Mouse (Mus musculus): ENCODE results near the gene Akap6. TPM values are rescaled to one million over a fixed set of nuclear protein-coding genes. Genes with fewer than 3 reads are reported as not detected.

The Akap6 gene
- polyA plus RNA-seq, 2 experiments from 2014 or later: 0.06 to 0.08 TPM

DNA sequence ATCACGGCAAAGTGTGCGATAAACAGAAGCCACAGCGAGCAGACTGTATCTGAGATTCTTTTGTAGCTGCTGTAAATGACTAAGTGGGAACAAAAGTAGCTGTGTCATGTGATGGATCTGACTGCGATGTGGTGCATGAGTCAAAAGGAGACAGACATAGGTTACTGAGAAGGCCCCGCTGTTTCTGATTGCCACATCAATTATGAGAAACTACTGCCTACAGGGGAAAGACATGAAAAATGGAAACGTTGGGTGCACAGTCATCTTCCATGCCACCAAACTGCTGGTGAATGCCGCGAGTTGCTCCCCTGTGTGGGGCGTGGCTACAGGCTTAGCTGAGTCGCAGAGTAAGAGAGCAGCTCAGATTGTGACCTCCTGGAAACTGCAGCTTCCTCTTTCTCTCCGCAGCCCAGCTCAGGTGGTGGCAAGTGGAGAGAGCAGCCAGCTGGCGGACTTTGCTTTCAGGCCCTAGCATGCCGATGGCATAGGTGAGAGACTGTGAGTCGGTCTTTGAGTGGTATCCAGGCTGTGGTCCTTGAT is 83.8 kb downstream of the Akap6 start:
- ATAC-seq: peak; percentile 78

DNA sequence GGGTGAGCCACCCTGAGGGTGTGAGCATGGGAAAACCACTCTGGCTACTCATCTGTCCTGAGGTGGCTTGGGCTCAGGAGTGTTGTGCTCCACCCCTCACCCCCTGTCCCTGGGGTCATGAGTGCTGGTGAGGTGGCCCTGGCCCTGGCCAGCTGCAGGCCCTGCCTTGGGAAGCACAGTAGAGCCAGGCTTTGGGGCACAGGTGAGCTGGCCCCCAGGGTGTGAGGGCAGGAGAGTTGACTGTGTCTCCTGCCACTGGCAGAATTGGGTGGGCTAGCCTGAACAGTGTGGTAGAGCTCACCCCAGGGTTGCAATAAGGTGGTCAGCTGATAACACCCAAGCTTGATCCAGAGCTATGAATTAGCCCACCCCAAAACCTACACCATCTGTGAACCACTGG is 86.0 kb downstream of the Akap6 start:
- no peak for ATAC-seq

DNA sequence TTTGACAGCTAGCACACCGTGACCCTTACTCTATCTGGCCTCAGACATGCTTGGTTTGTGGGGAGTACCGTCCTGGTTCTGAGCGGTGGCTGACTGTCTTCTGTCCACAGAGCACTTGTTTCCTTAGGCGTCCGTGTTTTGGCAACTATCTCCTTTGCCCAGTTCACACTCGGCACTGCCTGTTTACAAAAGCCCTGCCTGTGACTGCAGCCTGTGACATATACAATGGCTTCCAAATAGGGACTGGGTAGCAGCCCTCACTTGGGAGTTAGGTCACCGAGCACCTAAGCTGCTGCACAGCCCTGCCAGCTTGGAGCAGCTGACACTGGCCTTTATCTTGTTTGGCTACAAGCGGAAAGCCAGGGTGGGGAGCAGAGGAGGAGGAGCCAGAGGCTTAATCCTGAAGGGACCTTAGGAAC is 91.2 kb downstream of the Akap6 start:
- no peak for ATAC-seq

DNA sequence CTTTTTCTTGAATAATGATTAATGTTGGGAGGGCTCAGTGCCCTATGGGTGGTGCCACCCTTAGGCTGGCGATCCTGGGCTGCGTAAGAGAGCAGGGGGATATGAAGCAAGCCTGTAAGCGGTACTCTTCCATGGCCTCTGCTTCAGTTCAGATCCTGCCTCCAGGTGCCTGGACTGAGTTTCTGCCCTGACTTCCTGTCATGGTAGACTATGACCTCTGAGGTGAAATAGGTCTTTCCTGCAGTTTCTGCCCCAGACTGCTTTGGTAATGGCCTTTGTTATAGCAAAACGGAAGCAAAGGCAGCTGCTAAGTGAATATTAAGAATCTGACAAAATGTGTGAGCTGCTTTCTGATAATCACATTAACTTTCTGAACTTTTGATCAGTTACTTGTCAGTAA is 94.9 kb downstream of the Akap6 start:
- ATAC-seq: no peak

DNA sequence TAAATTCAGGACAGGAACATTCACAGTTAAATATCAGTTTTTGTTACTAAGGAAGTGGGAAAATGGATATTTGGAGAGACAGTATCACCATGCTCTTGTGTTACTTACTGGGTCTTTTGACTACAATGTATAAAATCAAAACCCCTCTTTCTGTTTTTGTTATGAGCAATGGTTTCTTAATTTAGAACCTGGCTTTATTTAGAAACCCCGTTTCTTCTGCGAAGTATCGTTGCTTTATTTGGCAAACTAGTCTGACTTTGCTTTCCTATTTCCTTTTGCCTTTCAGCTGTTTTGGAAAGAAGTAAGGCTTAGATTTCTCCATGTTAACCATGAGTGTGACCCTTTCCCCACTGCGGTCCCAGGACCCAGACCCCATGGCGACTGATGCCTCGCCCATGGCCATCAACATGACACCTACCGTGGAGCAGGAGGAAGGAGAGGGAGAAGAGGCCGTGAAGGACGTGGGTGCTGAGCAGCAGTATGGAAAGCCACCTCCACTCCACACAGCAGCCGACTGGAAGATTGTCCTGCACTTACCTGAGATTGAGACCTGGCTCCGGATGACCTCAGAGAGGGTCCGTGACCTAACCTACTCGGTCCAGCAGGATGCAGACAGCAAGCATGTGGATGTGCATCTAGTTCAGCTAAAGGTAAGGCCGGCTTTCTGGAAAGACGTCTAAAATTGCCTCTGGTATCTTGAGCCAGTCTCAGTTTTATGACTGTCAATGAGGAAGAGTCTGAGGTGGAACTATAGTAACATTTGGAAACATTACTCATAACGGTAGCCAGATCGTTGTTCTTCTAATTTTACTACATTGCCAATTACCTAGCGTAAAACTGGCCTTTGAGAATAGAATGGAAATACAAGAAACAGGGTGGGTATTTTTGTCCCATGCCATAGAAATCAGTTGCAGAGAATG is 96.6 kb downstream of the Akap6 start:
- ATAC-seq: no peak

DNA sequence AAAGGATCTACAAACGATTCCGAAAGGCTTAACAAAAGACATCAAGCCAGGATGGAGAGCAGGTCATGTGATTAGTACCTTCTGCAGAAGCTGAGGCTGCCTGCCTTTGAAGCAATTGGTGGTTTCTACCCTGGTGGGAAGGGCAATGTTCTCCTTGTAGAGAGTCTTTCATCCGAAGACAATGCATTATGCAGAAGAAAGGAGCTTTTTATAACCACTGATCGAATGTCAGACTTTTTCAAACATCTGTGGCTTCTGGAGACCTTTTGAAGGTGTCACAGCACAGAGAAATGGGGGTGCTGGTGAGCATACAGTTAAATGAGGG is 97.2 kb downstream of the Akap6 start:
- ATAC-seq: no peak

DNA sequence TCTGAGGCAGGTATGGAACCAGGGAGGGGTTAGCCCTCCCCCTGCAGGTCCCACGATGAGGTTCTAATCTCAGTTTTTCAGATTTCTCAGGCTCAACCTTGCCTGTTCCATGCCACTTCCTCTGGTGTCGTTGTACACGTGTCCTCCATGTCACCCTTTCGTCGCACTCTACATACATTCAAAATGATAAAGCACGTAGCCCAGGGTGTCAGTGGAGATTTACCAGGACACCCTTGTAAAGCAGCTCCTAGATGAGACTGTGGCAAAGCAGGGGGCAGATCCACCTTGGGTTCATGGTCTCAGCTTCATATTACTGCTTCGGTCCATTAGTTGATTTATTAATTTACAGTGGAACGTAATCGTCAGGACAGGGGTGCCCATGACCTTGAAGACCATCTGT is 100.5 kb downstream of the Akap6 start:
- no peak for ATAC-seq

DNA sequence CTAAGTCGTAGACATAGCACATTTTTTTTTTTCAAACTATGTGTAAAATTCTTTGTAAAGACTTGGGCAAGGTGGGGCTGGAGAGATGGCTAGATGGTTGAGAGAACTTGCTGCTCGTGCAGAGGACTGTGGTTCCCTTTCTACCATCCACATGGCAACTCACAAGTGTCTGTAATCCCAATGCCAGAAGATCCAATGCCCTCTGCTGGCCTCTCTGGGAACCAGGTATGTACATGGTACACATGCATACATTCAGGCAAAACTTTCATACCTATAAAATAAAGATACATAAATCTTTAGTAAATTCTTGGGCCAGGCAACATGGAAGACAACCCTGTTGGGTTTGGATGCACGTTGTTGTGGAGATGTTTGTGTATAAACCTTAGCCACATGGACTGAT is 107.1 kb downstream of the Akap6 start:
- no peak for ATAC-seq

DNA sequence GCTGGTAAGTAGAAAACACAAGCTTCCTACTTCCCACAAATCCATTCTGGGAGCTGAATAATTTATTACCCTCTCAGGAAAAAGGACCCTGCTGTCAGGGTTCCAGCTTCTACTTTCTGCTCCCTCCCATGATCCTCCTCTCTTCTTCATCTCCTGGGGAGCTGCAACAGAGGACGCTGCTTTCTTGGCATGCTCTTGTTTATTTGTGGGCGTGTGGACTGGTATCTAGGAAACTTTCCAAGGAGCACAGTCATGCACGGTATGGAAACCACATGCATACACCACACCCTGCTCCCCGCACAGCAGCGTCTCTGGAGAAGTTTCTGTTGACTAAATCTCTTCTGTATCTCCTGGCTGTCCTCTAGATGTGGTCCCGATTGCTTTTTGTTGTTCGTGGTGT is 119.4 kb downstream of the Akap6 start:
- no peak for ATAC-seq

DNA sequence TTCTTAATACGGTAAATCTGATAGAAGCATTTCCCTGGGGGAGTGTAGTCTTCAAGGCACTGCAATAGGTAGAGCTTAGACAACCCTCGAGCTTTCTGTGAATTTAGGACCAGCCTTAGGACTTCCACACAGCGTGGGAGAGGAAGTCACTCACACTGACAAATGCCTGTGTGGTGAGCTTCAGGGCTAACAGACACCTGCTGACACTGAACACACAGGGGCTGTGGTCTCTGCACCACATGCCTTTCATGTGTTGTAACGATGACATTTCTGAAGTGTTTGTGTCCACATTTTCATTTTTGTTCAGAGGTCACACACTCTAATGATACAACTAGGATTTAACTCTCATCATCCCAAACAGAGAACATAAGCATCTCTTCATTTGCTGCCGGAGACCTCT is 125.6 kb downstream of the Akap6 start:
- no peak for ATAC-seq

DNA sequence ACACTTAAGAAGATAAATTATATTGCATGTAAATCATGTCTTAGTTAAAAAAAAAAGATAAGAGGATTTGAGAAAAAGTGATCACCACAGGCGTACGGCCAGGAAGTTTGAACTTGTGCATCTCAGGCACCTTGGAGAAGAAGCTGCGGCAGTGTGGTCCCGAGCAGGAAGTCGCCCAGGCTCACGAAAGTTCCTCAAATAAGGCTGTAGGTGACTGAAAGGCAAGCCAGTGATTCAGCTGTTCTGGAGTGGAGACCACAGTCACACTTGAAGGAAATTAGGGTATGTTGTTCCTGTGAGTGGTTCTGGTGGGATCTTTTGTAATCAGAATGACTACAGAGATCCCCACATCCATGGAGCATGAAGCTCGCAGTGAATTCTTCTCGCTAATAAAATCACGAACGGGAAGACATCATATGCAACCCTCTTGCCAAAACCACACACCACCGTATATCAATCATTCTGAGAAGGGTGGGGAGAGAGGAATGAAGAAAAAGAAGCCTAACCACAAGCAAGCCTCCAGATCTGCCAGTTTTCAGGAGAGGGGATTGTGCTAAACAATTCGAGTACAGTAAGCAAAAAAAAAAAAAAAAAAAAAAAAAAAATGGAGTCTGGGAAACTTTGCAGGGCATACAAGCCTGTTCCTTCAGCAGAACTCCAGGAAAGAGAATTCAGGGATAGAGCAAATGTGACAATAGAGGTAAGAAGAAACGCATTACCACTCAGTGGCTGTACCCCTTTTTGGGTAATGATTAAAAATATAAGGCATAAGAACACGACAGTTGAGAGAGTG is 130.0 kb downstream of the Akap6 start:
- no peak for ATAC-seq

DNA sequence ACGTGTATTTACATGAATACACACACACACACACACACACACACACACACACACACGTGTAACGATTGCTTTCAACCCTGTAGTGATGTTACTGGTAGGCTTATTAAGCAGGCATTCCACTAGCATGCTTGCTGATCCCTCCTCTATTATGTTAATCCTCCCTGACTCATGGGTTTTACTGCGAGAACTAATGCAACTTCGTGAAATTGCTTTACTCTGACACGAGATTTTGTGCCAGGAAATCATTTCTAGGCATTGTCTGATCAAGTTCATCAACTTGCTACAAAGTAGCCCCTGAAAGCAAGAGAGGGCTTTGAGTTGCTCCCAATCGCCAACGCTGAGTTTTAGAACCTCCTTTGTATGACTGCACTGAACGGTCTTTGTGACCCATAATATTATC is 132.6 kb downstream of the Akap6 start:
- no peak for ATAC-seq

DNA sequence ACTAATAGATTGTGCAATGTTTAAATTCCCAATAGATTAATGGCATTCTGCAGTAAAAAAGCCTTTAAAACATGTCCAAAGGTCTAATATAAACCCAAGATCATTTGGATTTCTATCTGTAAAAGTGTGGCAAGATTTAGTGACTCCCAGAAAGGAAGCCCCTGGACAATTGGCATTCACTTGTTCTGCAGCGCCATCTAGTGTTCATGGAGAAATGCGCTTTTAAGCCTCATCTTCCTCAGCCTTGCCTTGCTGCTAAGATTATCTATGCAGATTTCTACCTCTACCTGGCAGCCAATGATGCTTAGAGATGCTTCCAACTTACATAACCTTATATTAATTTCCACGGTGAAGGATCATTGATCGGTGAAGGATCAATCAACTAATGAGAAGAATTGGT is 133.0 kb downstream of the Akap6 start:
- peak; percentile 71 for ATAC-seq

DNA sequence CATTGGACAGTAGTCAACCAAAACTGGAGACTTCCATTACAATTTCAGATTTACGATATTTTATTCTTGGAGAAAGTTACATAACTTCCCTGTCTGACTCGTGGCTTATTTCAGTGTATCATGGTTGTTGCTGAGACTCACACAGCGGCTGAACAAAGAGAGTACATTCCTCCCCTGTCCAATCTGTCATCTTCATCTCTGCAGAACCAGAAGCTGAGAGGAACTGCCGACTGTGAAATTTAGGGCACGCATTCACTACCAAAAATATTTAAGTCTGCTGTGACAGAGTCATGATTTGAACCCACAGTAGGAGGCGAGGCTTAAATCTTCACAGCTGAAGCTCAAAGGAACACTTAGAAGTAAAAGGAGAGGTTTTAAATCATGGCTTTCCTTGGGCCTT is 134.0 kb downstream of the Akap6 start:
- ATAC-seq: no peak

DNA sequence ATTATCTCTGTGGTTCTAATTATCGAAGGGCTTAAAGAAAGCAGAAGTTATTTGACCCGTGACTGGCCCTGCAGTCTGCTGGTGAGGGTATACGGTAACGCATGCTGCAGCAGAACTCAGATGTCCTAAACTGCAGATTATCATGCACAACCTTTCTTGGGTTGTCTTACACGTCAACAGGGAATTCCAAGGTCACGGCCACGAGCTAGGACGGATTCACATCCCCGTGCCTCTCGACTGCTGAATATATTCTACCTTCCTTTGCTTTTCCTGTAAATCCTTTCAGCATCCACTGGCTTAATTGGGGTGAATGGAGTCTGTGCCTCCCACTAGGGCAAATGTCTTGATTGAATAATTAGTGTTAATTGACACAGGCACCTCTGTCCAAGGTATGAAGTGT is 134.9 kb downstream of the Akap6 start:
- ATAC-seq: no peak

DNA sequence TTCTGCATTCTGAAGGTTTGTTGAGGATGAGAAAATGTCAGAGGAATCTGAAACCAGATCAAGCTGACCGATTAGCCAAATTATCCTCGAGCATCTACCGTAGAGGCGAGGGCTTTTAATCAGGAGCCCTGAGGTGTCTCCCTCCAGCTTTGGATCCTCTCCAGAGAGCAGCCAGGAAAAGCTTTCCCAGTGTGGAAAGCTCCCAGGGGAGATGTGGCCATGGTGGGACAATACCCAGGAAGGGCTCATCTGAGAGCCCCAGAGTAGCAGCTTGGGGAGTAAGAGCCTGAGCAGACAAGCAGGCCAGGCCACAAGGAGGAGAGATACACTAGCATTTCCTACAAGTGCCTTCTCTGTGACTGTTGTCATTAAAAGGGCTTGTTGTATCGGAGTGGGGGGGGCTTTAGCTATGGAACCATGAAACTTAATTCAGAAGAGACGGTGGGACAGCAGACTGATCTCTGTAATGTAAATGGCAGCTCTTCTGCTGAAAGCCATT is 135.6 kb downstream of the Akap6 start:
- no peak for ATAC-seq

DNA sequence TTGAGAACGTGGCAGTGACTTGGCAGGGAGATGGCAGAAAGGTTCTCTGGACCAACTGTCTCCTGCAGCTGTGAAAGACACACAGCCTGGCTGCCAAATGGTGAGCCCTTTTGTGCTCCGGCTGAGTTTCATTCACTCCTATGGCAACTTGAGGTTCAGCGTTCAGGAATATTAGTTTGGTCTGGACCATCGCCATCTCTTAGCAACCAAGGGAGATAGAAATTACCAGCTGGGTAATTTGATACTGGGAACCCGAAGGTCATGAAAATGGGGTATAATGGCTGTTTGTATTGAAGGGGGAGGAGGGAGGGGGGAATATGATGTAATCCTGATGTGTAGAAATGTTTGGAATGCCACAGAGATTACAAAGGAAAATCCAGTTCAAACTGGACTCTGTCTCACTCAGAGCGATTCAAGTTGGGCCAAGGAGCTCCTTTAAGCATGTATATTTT is 136.1 kb downstream of the Akap6 start:
- no peak for ATAC-seq

DNA sequence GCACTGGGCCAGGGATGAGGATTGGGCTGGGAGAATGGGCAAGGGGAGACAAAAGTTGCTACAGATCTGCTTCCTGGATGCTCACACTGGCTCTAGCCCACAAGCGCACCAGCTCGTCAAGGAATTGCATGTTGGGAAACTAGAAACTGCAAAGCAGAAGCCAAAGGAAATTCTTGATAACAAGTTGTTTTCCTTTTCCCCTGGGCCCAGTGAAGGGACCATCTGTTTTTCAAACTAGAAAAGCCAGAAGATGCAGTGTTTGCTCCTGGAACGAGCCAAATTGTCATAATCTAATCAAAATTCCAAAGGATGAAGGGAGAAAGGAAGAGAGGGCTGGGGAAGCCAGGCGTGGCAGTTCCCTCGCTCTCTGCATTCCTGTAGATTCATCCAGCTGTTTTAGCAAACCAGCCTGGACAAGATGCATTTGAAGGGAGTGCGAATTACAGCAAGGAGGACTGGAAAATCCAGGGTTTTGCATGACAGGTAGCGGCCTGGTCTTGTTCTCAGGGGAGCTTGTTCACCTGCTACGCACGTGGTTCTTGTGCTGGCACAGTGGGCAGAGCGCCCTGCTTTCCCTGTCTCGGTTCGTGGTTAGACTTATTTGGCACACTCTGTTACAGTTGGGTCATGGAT is 136.8 kb downstream of the Akap6 start:
- ATAC-seq: no peak

DNA sequence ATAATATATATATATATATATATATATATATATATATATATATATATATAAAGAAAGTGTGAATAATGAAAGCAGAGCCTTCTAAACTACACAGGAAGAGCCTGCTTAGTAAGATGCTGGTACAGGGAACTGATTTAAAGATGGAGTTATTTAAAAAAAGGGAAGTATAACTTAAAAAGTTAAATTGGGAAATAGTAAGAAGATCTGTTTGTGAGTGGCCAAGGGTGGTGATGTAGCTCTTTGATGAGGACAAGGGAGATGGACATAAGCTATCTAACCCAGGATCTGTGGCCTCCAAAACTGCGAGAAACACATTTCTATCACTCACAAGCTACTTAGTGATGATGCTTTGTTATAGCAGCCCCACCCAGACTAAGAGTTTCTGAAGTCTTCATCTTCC is 146.8 kb downstream of the Akap6 start:
- no peak for ATAC-seq

DNA sequence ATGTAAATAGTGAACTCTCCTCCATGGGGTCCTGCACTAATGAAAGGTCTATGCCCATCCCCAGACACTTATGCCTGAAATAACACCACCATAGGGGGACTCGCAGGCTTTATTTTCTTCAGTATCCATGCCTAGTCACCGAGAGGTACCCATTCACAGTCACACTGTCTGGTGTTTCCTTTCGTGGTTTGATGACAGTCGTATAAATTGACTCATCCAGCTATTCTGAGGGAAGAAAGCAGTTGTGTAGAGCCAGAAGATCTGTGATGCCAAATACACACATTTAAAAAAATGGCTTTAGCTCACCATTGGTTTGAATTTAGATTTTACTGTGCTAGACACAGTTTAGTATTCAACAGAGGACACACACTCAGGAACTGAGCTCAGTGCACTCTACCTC is 147.8 kb downstream of the Akap6 start:
- ATAC-seq: no peak

DNA sequence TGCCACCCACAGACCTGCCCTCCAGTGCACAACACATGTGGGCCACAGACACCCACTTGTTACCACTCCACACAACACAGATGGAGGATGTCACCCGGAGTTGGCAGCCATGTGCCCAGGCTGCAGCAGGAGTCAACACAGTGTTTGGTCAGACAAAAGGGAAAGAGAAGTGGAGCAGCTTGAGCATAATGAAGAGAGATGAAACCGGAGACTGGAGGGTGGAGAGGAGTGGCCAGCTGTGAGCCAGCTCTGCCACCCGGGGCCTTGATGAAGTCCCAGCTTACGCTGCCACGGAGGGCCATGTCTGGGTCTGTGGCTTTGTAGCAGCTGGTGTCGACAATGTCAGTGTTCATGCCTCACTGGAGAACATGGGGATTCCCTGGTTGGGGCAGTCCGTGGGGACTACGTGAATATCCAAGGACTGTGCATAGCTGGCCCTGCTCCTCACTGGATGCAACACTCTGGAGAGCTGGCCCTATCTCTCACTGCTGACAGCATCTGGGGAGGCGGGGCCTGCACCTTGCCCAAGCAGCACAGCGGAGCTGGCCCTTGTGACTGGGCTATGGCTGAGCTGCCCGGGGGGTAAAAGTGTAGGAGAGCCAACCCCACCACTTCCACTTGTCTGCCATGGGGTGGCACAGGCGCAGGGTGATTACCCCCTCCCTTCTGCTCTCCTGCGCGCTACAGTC is 148.8 kb downstream of the Akap6 start:
- ATAC-seq: no peak

DNA sequence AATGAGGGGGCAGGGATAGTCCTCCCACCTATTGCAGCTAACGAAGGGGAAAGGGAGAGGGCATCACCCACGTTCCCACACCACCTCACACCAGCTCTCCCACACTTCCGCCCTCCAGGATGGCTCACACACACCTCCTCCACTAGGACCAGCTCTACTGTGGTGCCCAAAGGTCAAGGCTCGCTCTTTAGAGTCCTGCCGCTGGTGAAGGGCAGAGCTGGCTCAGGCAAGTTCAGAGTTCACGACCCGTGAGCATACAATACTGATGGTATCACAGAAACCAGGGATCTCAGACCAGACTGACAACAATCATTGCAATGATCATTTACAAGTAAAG is 149.3 kb downstream of the Akap6 start:
- ATAC-seq: no peak

DNA sequence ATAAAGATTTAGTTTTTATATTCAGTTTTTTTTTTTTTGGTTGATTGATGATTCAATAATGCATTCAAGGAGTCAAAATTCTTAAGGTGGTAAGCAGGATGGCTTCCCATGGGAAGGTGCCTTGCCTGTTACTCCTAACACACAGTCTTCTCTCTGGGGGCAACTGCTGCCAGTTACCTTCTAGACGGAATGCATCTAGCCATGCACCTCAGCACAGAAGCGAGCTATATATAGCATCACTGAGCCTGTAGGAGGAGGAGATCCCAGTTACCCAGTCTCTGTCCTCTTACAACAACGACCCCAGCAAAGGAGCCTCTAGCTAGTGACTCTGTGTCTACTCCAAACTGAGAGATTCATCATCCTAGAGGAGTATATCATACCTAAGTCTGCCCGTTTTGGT is 150.1 kb downstream of the Akap6 start:
- ATAC-seq: no peak
